Mouse (Mus musculus) midbrain, embryonic 11.5 days (tissue): Measurements from ENCODE around the gene Abhd10. TPM values are rescaled to one million over a fixed set of nuclear protein-coding genes. Genes with fewer than 3 reads are reported as not detected.

Source experiments
- ATAC-seq: fragments of 200-750 bp; cut with Nextera tagmentation; 2 replicates; pipeline ENCODE4 v1.8.0; 2017; ENCODE audit warnings: moderate TSS enrichment, moderate library complexity; ENCODE audit not compliant: low FRiP score
- DNase-seq: peaks from one replicate; pipeline ENCODE4 v3.0.0; 2015; ENCODE audit warnings: low spot score; ENCODE audit errors: missing footprints
- H3K27ac ChIP-seq: fragments of 300-500 bp; sonication (generic); 2 replicates; pipeline ENCODE4 v1.5.1; 2014; ENCODE audit warnings: low read depth, low read length
- H3K27me3 ChIP-seq: fragments of 300-500 bp; sonication (generic); 2 replicates; pipeline ENCODE4 v1.6.1; 2014; ENCODE audit warnings: mild to moderate bottlenecking, low read length, moderate library complexity, mixed read lengths; ENCODE audit not compliant: control insufficient read depth, insufficient read depth
- H3K36me3 ChIP-seq: fragments of 300-500 bp; sonication (generic); 2 replicates; pipeline ENCODE4 v1.6.1; 2014; ENCODE audit warnings: mild to moderate bottlenecking, low read length, moderate library complexity, mixed read lengths; ENCODE audit not compliant: control insufficient read depth, insufficient read depth
- H3K4me1 ChIP-seq: fragments of 300-500 bp; sonication (generic); 2 replicates; pipeline ENCODE4 v1.6.1; 2014; ENCODE audit warnings: low read length; ENCODE audit not compliant: control insufficient read depth, insufficient read depth
- H3K4me2 ChIP-seq: fragments of 300-500 bp; sonication (generic); 2 replicates; pipeline ENCODE4 v1.6.1; 2014; ENCODE audit warnings: mild to moderate bottlenecking, moderate library complexity
- H3K4me3 ChIP-seq: fragments of 300-500 bp; sonication (generic); 2 replicates; pipeline ENCODE4 v1.5.1; 2014; ENCODE audit warnings: low read depth, low read length
- H3K9ac ChIP-seq: fragments of 300-500 bp; sonication (generic); 2 replicates; pipeline ENCODE4 v1.6.1; 2014; ENCODE audit warnings: low read length
- H3K9me3 ChIP-seq: fragments of 300-500 bp; sonication (generic); 2 replicates; pipeline ENCODE4 v1.6.1; 2016; ENCODE audit warnings: low read length; ENCODE audit not compliant: control insufficient read depth
- WGBS: fragments of 180-500 bp; shearing (Covaris S2); extraction: QIAGEN DNeasy Blood & Tissue Kit; methylation state at CpG from one replicate; pipeline ENCODE4 v1.1.7; 2014; 5-methylcytosine and 5-hydroxymethylcytosine counted together
- polyA plus RNA-seq: library from polyadenylated mRNA; unstranded; fragments of >200 nt; fragmentation: Nextera tagmentation; extraction: Ambion mirVana; gene quantifications from 2 replicates; pipeline ENCODE4 v1.2.1, GENCODE M21; 2014

The Abhd10 gene
- polyA plus RNA-seq, 1 experiment from 2014 or later, result 48.5 TPM

DNA sequence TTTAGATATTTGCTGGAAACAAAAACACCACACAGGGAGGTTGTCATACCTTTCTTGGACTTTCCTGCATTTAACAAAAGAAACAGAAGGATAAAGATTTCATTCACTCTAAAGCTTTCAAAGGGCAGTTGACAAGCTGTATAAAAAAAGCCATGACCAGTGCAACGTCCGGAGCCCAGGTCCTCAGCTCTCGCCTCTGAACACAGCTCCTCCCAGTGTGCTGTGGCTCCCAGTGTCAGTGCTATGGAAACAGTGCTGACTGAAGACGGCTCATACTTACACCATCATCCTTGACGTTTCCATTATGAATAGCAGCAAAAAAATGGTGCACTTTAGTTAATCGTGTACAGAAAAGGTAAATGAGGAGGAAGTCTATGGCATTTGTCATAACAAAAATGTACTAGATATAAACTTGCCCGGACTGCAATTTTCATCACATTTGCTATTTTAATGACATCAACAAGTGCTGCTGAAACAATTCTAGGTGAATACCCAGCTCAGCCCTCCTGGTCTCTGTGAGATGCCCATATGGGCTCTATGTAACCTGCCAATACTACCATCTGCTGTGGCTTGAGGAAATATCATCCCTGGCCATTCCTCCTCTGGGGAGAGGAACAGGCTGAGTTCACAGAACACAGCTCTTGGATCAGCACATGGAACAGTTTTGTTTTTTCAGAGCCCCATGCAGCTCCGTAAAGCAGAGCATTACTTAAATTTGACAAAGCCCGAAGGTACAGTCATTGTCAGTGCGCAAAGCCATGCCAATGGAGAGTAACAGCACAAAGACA is 25.3 kb upstream of the Abhd10 start:
- Histone ChIP-seq H3K27ac (no peak overlapping the region), H3K36me3 (0 out of 2 replicates have a peak, but pooled peaks cover 2% of the 10 kb centered on the region), H3K4me2 (no peak overlapping the region), H3K4me3 (no peak overlapping the region), H3K4me1 (no peaks in the 10 kb centered on the region), H3K9me3 (no peaks in the 10 kb centered on the region), H3K27me3 (no peaks in the 10 kb centered on the region), H3K9ac (no peak overlapping the region)
- DNase-seq (peak; percentile 81), ATAC-seq (no peak)
- WGBS, result 72% methylated on average over 10 of the region's 10 CpGs

DNA sequence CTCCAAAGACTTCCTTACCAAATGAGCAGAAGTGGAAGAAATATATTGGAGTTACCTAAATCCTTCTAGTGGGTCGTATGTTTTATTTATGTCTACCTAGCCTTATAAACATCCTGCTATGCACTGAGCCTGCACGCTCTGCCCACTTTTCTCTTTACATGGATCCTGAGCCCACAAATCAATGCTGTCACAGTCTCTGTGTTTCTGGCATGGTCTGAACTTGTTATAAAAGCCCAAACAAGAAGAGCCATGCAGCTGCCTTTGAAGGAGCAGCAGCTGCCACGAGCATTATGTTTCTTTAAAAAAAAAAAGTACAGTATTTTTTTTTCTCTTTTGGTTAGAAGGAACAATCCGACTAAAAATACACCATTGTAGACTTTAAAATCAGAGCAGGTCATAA is 24.7 kb upstream of the Abhd10 start:
- H3K4me3 ChIP-seq, result no peak overlapping the region
- no peak overlapping the region for H3K4me2 ChIP-seq
- 82% methylated on average over 4 of the region's 4 CpGs for WGBS
- no peaks in the 10 kb centered on the region for H3K9me3 ChIP-seq
- no peak overlapping the region for H3K27ac ChIP-seq
- no peak overlapping the region for H3K9ac ChIP-seq
- DNase-seq (no peak), ATAC-seq (no peak)
- H3K36me3 ChIP-seq, result 0 out of 2 replicates have a peak, but pooled peaks cover 2% of the 10 kb centered on the region
- H3K27me3 ChIP-seq, result no peaks in the 10 kb centered on the region
- H3K4me1 ChIP-seq, result no peaks in the 10 kb centered on the region

DNA sequence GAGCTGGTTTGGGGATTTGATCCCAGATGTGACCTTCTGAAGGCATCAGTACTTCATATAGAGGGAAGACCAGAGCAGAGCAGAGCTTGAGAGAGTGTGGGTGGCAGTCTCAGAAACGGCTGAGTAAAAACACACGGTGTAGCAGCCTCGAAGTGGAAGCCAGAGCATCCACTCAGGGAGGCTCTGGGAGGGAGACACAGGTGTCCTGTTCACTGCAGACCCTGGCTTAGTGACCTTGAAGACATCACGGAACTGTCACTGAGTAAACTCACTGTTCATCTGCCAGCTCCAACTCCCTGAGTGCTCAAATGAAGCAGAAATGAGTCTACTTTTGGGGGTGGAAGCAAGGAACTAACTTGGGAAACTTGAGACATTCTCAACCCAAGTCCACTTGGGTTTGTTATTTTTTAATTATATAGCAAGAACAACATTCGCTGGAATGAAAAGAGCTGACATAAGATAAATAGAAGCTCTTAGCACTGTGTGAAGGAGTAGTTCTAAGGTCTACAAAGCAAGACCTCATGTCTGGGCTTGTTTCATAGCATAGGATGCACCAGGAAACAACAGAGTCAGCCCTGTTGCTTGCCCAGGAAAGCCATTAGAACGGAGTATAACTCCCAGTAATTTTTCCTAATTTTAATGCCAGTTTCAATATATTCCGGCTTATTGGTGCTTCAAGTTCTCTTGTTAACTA is 23.2 kb upstream of the Abhd10 start:
- 85% methylated on average over 7 of the region's 7 CpGs for WGBS
- Histone ChIP-seq H3K9me3 (no peaks in the 10 kb centered on the region), H3K4me2 (no peak overlapping the region), H3K4me1 (no peaks in the 10 kb centered on the region), H3K9ac (no peak overlapping the region), H3K4me3 (no peak overlapping the region), H3K36me3 (0 out of 2 replicates have a peak, but pooled peaks cover 2% of the 10 kb centered on the region), H3K27me3 (no peaks in the 10 kb centered on the region), H3K27ac (no peak overlapping the region)
- ATAC-seq, result no peak
- peak; percentile 31 for DNase-seq

DNA sequence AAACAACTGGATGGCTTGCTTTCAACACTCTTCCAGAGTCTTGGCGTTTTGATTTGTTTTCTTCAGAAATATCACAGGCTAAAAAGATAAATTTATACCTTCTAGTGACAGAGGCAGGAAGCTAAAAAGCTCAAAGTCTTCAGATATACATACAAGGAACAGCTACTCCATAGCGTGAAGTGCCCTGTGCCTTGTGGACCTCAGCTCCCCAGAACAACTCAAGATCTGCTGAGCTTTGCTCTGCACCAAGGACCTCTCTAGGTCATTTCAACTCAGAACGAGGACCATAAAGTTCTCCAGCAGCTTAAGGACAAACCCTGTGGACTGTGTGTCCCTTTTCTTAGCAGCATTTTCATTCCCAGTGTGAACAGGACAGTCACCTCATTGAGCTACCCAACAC is 22.3 kb upstream of the Abhd10 start:
- Histone ChIP-seq H3K27me3 (no peaks in the 10 kb centered on the region), H3K4me3 (no peak overlapping the region), H3K9me3 (no peaks in the 10 kb centered on the region), H3K36me3 (no peaks in the 10 kb centered on the region), H3K4me2 (no peak overlapping the region), H3K27ac (no peak overlapping the region), H3K9ac (no peak overlapping the region), H3K4me1 (no peaks in the 10 kb centered on the region)
- no peak for ATAC-seq
- DNase-seq, result peak; percentile 57
- 90% methylated on average over 3 of the region's 3 CpGs for WGBS

DNA sequence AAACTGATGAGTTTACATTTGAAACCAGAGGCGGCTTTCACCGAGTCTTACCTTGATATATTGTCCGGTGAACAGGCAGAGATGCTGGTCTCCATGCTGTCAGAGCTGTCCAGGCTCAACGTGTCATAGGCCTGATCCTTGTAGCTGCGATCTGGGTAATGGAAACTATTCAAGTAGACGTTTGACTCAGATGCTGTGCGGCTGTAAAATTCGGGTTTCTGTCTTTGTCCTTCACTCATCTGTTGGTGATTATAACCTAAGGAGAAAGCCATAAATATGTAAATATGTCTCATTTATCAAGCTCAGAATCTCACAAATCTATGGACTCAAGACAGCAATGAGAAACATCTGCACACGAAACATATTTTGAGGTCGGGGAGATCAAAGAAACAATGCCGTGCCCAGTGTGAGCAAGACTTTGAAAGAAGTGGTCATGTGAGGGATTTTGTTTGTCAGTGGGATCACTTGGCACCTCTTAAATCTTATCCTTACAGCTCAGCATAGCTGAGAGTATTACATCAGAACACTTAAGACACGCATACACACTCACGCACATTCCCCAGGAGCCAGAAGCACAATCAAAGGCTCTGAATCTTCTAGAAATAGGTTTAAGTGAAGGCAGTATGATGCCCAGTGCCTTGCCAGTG is 20.2 kb upstream of the Abhd10 start:
- WGBS, result 92% methylated on average over 13 of the region's 13 CpGs
- H3K9ac ChIP-seq, result no peak overlapping the region
- no peaks in the 10 kb centered on the region for H3K4me1 ChIP-seq
- no peaks in the 10 kb centered on the region for H3K9me3 ChIP-seq
- no peaks in the 10 kb centered on the region for H3K27me3 ChIP-seq
- no peaks in the 10 kb centered on the region for H3K36me3 ChIP-seq
- DNase-seq, result peak; percentile 69
- no peak for ATAC-seq
- no peak overlapping the region for H3K4me2 ChIP-seq
- no peak overlapping the region for H3K27ac ChIP-seq
- no peak overlapping the region for H3K4me3 ChIP-seq

DNA sequence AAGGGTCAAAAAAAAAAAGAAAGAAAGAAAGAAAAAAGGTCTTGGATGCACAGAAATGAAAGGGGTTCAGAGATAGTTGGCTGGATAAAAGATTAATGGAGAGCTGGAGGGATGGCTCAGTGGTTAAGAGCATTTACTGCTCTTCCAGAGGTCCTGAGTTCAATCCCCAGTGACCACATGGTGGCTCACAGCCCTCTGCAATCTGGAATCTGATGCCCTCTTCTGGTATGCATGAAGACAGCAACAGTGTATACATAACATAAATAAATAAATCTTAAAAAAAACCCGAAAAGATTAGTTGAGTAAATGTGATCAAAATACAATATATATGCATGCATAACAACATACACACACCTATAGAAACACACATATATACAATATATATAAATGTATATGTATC is 18.7 kb upstream of the Abhd10 start:
- Histone ChIP-seq H3K4me1 (no peaks in the 10 kb centered on the region), H3K9ac (no peak overlapping the region), H3K4me2 (no peak overlapping the region), H3K9me3 (no peaks in the 10 kb centered on the region), H3K4me3 (no peak overlapping the region), H3K27me3 (no peaks in the 10 kb centered on the region), H3K36me3 (no peaks in the 10 kb centered on the region), H3K27ac (no peak overlapping the region)
- DNase-seq, result no peak
- ATAC-seq, result no peak
- 81% methylated on average over 1 of the region's 1 CpGs for WGBS

DNA sequence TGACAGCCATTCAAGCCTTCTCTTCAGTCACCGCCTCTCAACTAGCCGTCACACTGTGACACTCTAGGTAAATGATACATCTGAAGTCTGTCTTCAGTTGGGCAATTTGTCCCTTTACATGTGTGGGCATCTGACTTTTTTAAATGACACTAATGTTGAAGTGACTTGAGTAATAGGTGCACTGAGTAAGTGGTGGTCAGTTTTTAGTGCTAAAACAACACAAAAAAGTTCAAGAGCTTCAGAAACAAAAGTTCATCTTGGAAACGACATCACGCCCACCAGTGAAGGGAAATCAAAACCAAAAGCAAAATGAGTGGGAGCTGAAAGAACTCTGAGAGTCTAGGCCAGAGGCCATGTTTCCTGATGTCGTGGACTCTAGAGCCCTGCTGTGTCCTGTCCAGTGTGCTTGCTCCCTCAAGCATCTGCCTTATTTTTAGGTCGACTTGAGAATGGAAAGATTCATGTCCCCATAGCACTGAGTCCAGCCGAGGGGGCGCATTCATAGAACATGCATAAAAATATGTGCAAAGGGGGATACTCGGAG is 16.0 kb upstream of the Abhd10 start:
- Histone ChIP-seq H3K27me3 (no peaks in the 10 kb centered on the region), H3K9me3 (no peaks in the 10 kb centered on the region), H3K27ac (no peak overlapping the region), H3K4me3 (no peak overlapping the region), H3K4me2 (no peak overlapping the region), H3K9ac (no peak overlapping the region), H3K36me3 (no peaks in the 10 kb centered on the region), H3K4me1 (no peaks in the 10 kb centered on the region)
- ATAC-seq, result no peak
- WGBS, result 88% methylated on average over 9 of the region's 9 CpGs
- DNase-seq, result peak; percentile 51

DNA sequence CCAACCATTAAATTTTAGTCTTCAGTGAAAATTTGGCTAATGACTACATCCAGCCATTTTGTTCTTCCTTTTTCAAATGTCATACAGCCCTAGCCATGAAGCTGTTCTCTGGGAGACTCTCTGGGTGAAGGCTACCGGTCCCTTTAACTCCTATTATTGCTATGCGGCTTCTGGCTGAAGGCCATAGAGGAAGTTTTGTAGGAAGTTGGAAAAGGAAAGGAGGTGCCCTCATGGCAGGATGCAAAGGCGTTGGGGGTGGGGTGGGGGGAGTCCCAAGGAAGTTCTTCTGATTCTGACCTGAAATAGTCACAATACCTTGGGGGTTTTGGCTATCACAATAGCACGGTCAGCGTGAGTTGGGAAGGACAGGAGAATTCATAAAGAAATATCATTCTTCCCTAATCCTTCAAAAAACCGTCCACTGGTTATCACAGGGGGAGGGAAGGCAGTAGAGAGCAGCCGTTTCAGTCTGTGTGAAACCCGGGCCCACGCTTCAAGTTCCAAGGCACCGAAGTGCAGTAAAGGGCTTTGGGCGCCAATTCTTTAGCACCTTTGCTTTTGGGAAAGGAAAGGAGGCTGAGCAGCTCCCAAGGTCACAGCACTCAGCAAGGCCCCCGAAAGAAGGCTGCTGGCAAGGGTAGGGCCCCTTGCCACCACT is 14.8 kb upstream of the Abhd10 start:
- H3K4me3 ChIP-seq, result no peak overlapping the region
- 91% methylated on average over 12 of the region's 12 CpGs for WGBS
- no peaks in the 10 kb centered on the region for H3K27me3 ChIP-seq
- H3K4me2 ChIP-seq, result no peak overlapping the region
- no peak overlapping the region for H3K9ac ChIP-seq
- no peaks in the 10 kb centered on the region for H3K4me1 ChIP-seq
- ATAC-seq, result peak; percentile 30; the same call in 1 of the 2 replicates
- peak; percentile 75 for DNase-seq
- no peak overlapping the region for H3K27ac ChIP-seq
- no peaks in the 10 kb centered on the region for H3K9me3 ChIP-seq
- H3K36me3 ChIP-seq, result no peaks in the 10 kb centered on the region
